In genomic region chr3:87999243-87999895, GRCm38 (mm10) we compare ENCODE assay signal across 8 mouse cellular contexts. TPM values are rescaled to one million over a fixed set of nuclear protein-coding genes. Genes with fewer than 3 reads are reported as not detected.
A peak's percentile ranks its signal among the peaks of the same experiment; 100 is the strongest.
DNase-seq lines count a peak whose midpoint lies in the region; ATAC-seq and TF ChIP-seq lines count a peak whose summit lies in the region.

No protein-coding gene starts in this region.

- no peak overlapping the region for H3K27ac ChIP-seq in kidney, embryonic 16.5 days (ENCODE audit: low read length)
- no peak overlapping the region for H3K27ac ChIP-seq in embryonic facial prominence, embryonic 10.5 days (replicated peaks)
- H3K27ac ChIP-seq in hindbrain, embryonic 13.5 days = peak overlapping the region; percentile 37
- peak overlapping the region; percentile 65 for H3K27ac ChIP-seq in midbrain, postnatal 0 days (ENCODE audit: low read depth, low read length)

- H3K4me1 ChIP-seq in kidney, embryonic 16.5 days (ENCODE audit: insufficient read depth, low read length) = peaks cover 18% of the 10 kb centered on the region
- peaks cover 48% of the 10 kb centered on the region for H3K4me1 ChIP-seq in embryonic facial prominence, embryonic 10.5 days
- H3K4me1 ChIP-seq in hindbrain, embryonic 13.5 days (replicated peaks) = peaks cover 59% of the 10 kb centered on the region
- H3K4me1 ChIP-seq in midbrain, postnatal 0 days (ENCODE audit: insufficient read depth, low read length) = peaks cover 24% of the 10 kb centered on the region

- no peak overlapping the region for H3K9ac ChIP-seq in kidney, embryonic 16.5 days (replicated peaks; ENCODE audit: low read length)
- peak overlapping the region; percentile 67 for H3K9ac ChIP-seq in hindbrain, embryonic 13.5 days
- peak overlapping the region; percentile 67 for H3K9ac ChIP-seq in midbrain, postnatal 0 days (replicated peaks; ENCODE audit: low read length, poor library complexity, severe bottlenecking)

- TF ChIP-seq CTCF in midbrain, postnatal 0 days (IDR thresholded peaks at IDR 0.05) = no peak

- ATAC-seq in kidney, embryonic 16.5 days (ENCODE audit: low FRiP score, low TSS enrichment) = no peak
- ATAC-seq in hindbrain, embryonic 13.5 days (ENCODE audit: low FRiP score) = peak; percentile 15
- no peak for ATAC-seq in midbrain, postnatal 0 days (ENCODE audit: low FRiP score)
- ATAC-seq in megakaryocyte progenitor cell, adult 5-6 weeks (replicated peaks; ENCODE audit: poor library complexity) = no peak

- 1% methylated on average over 38 of the region's 38 CpGs for WGBS in kidney, embryonic 16.5 days
- whole genome bisulfite sequencing in embryonic facial prominence, embryonic 10.5 days = under 1% methylated on average over 38 of the region's 38 CpGs
- under 1% methylated on average over 38 of the region's 38 CpGs for WGBS in hindbrain, embryonic 13.5 days
- under 1% methylated on average over 38 of the region's 38 CpGs for WGBS in midbrain, postnatal 0 days

- H3K36me3 ChIP-seq in kidney, embryonic 16.5 days (ENCODE audit: insufficient read depth, low read length) = no peaks in the 10 kb centered on the region
- no peaks in the 10 kb centered on the region for H3K36me3 ChIP-seq in embryonic facial prominence, embryonic 10.5 days (replicated peaks)
- no peaks in the 10 kb centered on the region for H3K36me3 ChIP-seq in hindbrain, embryonic 13.5 days
- peaks cover 3% of the 10 kb centered on the region; the same call in 1 of the 2 replicates for H3K36me3 ChIP-seq in midbrain, postnatal 0 days (ENCODE audit: insufficient read depth, low read length)

- peaks cover 92% of the 10 kb centered on the region for H3K27me3 ChIP-seq in kidney, embryonic 16.5 days (ENCODE audit: insufficient read depth, low read length)
- peaks cover 100% of the 10 kb centered on the region for H3K27me3 ChIP-seq in embryonic facial prominence, embryonic 10.5 days (replicated peaks; ENCODE audit: low read depth, poor library complexity, severe bottlenecking)
- peaks cover 99% of the 10 kb centered on the region for H3K27me3 ChIP-seq in hindbrain, embryonic 13.5 days
- peaks cover 74% of the 10 kb centered on the region for H3K27me3 ChIP-seq in midbrain, postnatal 0 days (ENCODE audit: insufficient read depth, low read length)

- H3K4me2 ChIP-seq in kidney, embryonic 16.5 days (replicated peaks; ENCODE audit: low read depth, low read length) = peak overlapping the region; percentile 63
- H3K4me2 ChIP-seq in hindbrain, embryonic 13.5 days = peak overlapping the region; percentile 83
- H3K4me2 ChIP-seq in midbrain, postnatal 0 days (ENCODE audit: low read depth, low read length, poor library complexity, severe bottlenecking) = peak overlapping the region; percentile 92

- peak overlapping the region; percentile 46 for H3K4me3 ChIP-seq in kidney, embryonic 16.5 days (ENCODE audit: low read length)
- peak overlapping the region; percentile 58 for H3K4me3 ChIP-seq in embryonic facial prominence, embryonic 10.5 days
- peak overlapping the region; percentile 47 for H3K4me3 ChIP-seq in hindbrain, embryonic 13.5 days
- peak overlapping the region; percentile 45 for H3K4me3 ChIP-seq in midbrain, postnatal 0 days (ENCODE audit: low read depth, low read length)

- DNase-seq in kidney, postnatal 14 days = no peak
- DNase-seq in embryonic facial prominence, embryonic 10.5 days (ENCODE audit: low spot score) = peak; percentile 35
- DNase-seq in midbrain, postnatal 0 days (ENCODE audit: low spot score) = no peak
- DNase-seq in T-cell, adult 2 months (ENCODE audit: low spot score) = no peak
- no peak for DNase-seq in thymus, postnatal 10 days (ENCODE audit: low spot score in 2 of 2)

- no peaks in the 10 kb centered on the region for H3K9me3 ChIP-seq in kidney, embryonic 16.5 days (ENCODE audit: low read length)
- peaks cover 2% of the 10 kb centered on the region; the same call in 1 of the 2 replicates for H3K9me3 ChIP-seq in embryonic facial prominence, embryonic 10.5 days
- no peaks in the 10 kb centered on the region for H3K9me3 ChIP-seq in hindbrain, embryonic 13.5 days
- H3K9me3 ChIP-seq in midbrain, postnatal 0 days (ENCODE audit: low read length) = no peaks in the 10 kb centered on the region

RNA-seq across cellular contexts. Expression of gene Bcan, which starts 0.7 kb away (rescaled TPM):
- polyA plus RNA-seq in kidney, embryonic 16.5 days (2015; fragmentation: Nextera tagmentation; extraction: Ambion mirVana) = 0.10 TPM in 1 of 2 replicates, not detected in the other
- polyA plus RNA-seq in embryonic facial prominence, embryonic 10.5 days (2016; fragmentation: Nextera tagmentation; extraction: Ambion mirVana) = 0.32 and 0.41 TPM in 2 replicates
- 35.8 and 39.8 TPM in 2 replicates for polyA plus RNA-seq in hindbrain, embryonic 13.5 days (2015; fragmentation: Nextera tagmentation; extraction: Ambion mirVana)
- 248 and 284 TPM in 2 replicates for total RNA-seq in midbrain, postnatal 0 days (2014; rRNA removed)
- 180 and 212 TPM in 2 replicates for polyA plus RNA-seq in midbrain, postnatal 0 days (2015; fragmentation: Nextera tagmentation; extraction: Ambion mirVana)
- not detected in 2 replicates for total RNA-seq in megakaryocyte progenitor cell, adult 5-6 weeks (2015)
- total RNA-seq in megakaryocyte progenitor cell, adult 5-6 weeks (2017) = not detected in 2 replicates

RNA-seq across cellular contexts. Expression of gene Hapln2, which starts 28.0 kb away (rescaled TPM):
- polyA plus RNA-seq in kidney, embryonic 16.5 days (2015; fragmentation: Nextera tagmentation; extraction: Ambion mirVana) = 0.13 and 0.16 TPM in 2 replicates
- not detected in 2 replicates for polyA plus RNA-seq in embryonic facial prominence, embryonic 10.5 days (2016; fragmentation: Nextera tagmentation; extraction: Ambion mirVana)
- polyA plus RNA-seq in hindbrain, embryonic 13.5 days (2015; fragmentation: Nextera tagmentation; extraction: Ambion mirVana) = 0.47 and 0.56 TPM in 2 replicates
- 2.4 and 3.0 TPM in 2 replicates for total RNA-seq in midbrain, postnatal 0 days (2014; rRNA removed)
- polyA plus RNA-seq in midbrain, postnatal 0 days (2015; fragmentation: Nextera tagmentation; extraction: Ambion mirVana) = 0.83 and 0.85 TPM in 2 replicates
- not detected in 2 replicates for total RNA-seq in megakaryocyte progenitor cell, adult 5-6 weeks (2015)
- not detected in 2 replicates for total RNA-seq in megakaryocyte progenitor cell, adult 5-6 weeks (2017)

RNA-seq across cellular contexts. Expression of gene Nes, which starts 28.5 kb away (rescaled TPM):
- 25.7 and 26.6 TPM in 2 replicates for polyA plus RNA-seq in kidney, embryonic 16.5 days (2015; fragmentation: Nextera tagmentation; extraction: Ambion mirVana)
- 35.3 and 46.2 TPM in 2 replicates for polyA plus RNA-seq in embryonic facial prominence, embryonic 10.5 days (2016; fragmentation: Nextera tagmentation; extraction: Ambion mirVana)
- 49.5 and 55.3 TPM in 2 replicates for polyA plus RNA-seq in hindbrain, embryonic 13.5 days (2015; fragmentation: Nextera tagmentation; extraction: Ambion mirVana)
- total RNA-seq in midbrain, postnatal 0 days (2014; rRNA removed) = 22.4 and 37.1 TPM in 2 replicates
- 8.2 and 8.8 TPM in 2 replicates for polyA plus RNA-seq in midbrain, postnatal 0 days (2015; fragmentation: Nextera tagmentation; extraction: Ambion mirVana)
- total RNA-seq in megakaryocyte progenitor cell, adult 5-6 weeks (2015) = 0.02 TPM in 1 of 2 replicates, not detected in the other
- total RNA-seq in megakaryocyte progenitor cell, adult 5-6 weeks (2017) = 0.20 TPM in 1 of 2 replicates, not detected in the other

RNA-seq across cellular contexts. Expression of gene Gpatch4, which starts 43.5 kb away (rescaled TPM):
- polyA plus RNA-seq in kidney, embryonic 16.5 days (2015; fragmentation: Nextera tagmentation; extraction: Ambion mirVana) = 35.2 and 42.8 TPM in 2 replicates
- 52.2 and 52.4 TPM in 2 replicates for polyA plus RNA-seq in embryonic facial prominence, embryonic 10.5 days (2016; fragmentation: Nextera tagmentation; extraction: Ambion mirVana)
- polyA plus RNA-seq in hindbrain, embryonic 13.5 days (2015; fragmentation: Nextera tagmentation; extraction: Ambion mirVana) = 27.4 and 30.6 TPM in 2 replicates
- 7.8 and 18.5 TPM in 2 replicates for total RNA-seq in midbrain, postnatal 0 days (2014; rRNA removed)
- 32.3 and 35.7 TPM in 2 replicates for polyA plus RNA-seq in midbrain, postnatal 0 days (2015; fragmentation: Nextera tagmentation; extraction: Ambion mirVana)
- total RNA-seq in megakaryocyte progenitor cell, adult 5-6 weeks (2015) = 34.2 and 38.7 TPM in 2 replicates
- 49.2 and 51.8 TPM in 2 replicates for total RNA-seq in megakaryocyte progenitor cell, adult 5-6 weeks (2017)

RNA-seq across cellular contexts. Expression of gene Crabp2, which starts 50.9 kb away (rescaled TPM):
- polyA plus RNA-seq in kidney, embryonic 16.5 days (2015; fragmentation: Nextera tagmentation; extraction: Ambion mirVana) = 62.0 and 67.8 TPM in 2 replicates
- polyA plus RNA-seq in embryonic facial prominence, embryonic 10.5 days (2016; fragmentation: Nextera tagmentation; extraction: Ambion mirVana) = 686 and 800 TPM in 2 replicates
- 145 and 148 TPM in 2 replicates for polyA plus RNA-seq in hindbrain, embryonic 13.5 days (2015; fragmentation: Nextera tagmentation; extraction: Ambion mirVana)
- 19.2 and 27.1 TPM in 2 replicates for total RNA-seq in midbrain, postnatal 0 days (2014; rRNA removed)
- 49.0 and 50.8 TPM in 2 replicates for polyA plus RNA-seq in midbrain, postnatal 0 days (2015; fragmentation: Nextera tagmentation; extraction: Ambion mirVana)
- total RNA-seq in megakaryocyte progenitor cell, adult 5-6 weeks (2015) = not detected in 2 replicates
- not detected in 2 replicates for total RNA-seq in megakaryocyte progenitor cell, adult 5-6 weeks (2017)

Comparison
In these comparisons a context has a peak if more than half of its experiments do, and no peak if none do; other contexts are left out.
1. H3K27ac ChIP-seq: peak in hindbrain, embryonic 13.5 days (single experiment) and midbrain, postnatal 0 days (single experiment); none in kidney, embryonic 16.5 days (single experiment) and embryonic facial prominence, embryonic 10.5 days (single experiment).
2. RNA of gene Bcan, which starts 0.7 kb away (polyA plus RNA-seq): 180 to 212 TPM in midbrain, postnatal 0 days and 35.8 to 39.8 TPM in hindbrain, embryonic 13.5 days; 0.32 to 0.41 TPM in embryonic facial prominence, embryonic 10.5 days and 0.10 TPM in kidney, embryonic 16.5 days; every median in the first group is over 10 times any median in the second.
3. Peak in every context shown above with its lines, with median percentiles within 50 percentile points of each other: H3K4me2 ChIP-seq and H3K4me3 ChIP-seq.